Mouse (Mus musculus) cerebellum, postnatal 4 days (tissue): ENCODE data around the gene Chrdl2.

Experiments used
- DNase-seq, 2 experiments: peaks; one replicate each; pipeline ENCODE4 v3.0.0; 2022; ENCODE audit warnings: low spot score in 2 of 2, mixed read lengths in 1 of 2

The Chrdl2 gene

DNA sequence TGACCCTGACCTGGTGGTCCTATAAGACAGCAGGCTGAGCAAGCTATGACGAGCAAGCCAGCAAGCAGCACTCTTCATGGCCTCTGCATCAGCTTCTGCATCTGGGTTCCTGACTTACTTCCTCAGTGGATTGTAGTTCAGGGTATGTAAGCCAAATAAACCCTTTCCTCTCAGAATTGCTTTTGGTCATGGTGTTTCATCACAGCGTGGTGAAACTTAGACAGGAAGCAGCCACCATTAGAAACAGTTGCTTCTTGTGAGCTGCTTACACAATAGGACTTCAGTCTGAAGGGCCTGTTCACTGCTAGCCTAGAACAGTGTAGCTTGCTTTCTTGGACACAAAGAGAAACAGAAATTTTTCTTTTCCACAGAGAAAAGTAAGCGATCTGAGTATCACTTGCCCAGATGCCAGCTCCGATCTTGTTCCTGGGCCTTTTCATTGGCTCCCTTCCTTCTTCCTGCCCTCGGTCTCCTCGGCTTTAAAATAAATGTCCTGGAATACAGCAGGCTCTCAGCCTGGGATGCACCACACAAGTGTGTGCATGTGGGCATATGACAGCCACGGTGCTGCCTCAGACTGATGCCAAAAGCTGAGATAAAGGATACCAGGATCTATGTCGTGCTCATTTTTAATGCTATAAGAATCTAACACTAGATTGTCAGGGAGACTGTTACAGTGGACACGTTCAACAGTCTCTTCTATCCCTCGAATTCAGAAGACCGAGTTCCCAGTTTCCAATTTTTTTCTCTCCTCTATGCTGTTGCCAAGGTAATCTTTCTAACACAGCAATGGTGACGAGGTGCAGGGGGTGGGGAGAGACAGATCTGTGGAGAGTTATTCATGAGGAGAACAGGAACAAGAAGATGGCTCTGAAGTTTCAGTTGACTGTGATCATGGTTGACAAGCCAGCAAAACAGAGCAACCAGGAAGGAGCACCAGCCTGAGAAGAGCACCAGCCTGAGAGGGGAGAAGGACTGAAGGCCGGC lies 23.4 kb upstream of the Chrdl2 start:
- no peak for DNase-seq

DNA sequence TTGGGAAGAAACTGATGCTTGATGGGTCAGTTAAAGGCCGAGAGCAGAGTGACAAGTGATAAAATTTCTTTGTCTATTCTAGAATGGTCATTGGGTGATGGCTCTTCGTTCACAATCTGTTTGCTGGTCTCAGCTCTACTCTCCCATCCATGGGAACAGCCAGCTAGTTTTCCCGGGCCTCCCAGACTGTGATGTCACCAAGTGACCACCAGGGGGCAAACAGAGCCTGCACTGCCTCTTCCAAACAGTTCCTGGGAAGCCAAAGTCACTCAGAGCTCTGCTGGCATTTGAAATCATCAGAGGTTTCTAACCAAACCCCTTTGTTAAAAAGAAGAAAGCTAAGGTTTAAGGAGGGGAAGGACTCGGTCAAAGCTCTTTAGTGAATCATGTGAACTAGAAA lies 17.2 kb upstream of the Chrdl2 start:
- peak; percentile 70 to 82 for DNase-seq

DNA sequence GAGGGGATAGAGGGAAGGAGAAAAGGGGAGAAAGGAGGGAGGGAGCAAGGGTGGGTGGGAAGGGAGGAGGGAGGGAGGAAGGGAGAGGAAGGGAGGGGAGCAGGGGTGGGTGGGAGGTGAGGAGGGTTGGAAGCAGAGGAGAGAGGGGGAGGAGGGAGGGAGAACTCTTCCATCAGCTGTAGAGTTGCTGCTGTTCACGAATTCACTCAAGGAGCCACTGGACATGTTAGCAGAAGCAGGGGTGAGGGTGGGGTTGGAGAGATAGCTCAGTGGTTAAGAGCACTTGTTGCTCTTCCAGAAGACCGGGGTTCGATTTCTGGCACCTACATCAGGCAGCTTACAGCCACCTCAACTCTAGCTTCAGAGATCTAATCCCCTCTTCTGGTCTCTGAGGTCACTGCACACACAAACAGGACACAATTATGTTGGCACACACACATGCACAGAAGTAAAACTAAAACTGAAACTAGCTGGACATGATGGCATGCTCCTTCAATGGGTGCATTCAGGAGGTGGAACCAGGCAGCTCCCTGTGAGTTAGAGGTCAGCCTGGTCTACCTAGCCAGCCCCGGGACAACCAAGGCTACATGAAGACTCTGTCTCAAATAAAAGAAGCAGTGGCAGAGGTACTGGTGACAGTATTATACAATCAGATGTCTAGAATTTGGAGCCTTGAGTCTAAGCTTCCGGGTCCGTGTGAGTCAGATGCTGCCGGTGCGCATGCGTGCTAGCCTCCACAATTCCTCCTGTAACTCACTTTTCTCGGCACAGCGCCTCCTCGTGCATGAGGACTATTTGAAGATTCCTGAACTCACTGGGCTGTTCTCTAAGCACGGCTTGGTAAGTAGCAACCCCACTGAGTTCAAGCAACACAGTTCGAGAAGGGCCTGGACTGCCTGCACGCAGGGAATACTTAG lies 15.9 kb upstream of the Chrdl2 start:
- peak in 1 of 2 experiments; percentile 46 for DNase-seq

DNA sequence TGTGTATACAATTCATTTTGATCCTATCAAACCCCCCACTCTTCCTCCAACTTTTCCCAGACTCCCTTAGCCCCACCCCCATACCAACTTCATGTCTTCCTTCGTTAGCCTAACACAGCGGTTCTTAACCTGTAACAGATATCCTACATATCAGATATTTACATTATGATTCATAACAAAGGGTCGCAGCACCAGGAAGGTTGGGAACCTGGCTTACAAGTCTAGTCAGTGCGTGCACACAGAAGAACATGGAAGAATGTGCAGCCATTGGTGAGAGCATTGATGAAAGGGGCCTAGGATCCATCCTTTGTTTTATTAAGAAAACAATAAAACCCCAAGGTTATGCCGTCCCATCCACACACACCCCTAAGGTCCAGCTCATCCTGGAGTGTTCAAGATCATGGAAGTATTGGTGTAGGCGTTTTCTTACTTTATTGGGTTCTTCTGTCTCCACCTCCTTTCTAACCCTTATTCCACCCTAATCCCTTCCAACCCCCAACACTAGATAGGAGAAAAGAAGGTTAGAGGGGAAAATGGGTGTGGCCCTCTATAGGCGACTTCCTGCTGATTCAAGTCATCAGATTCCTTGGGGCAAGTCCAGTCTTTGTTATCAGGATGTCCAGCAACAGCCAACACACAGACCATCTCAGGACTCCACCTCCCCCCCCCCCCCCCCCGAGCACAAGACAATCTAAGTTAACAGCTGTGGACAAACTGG lies 14.8 kb upstream of the Chrdl2 start:
- no peak for DNase-seq

DNA sequence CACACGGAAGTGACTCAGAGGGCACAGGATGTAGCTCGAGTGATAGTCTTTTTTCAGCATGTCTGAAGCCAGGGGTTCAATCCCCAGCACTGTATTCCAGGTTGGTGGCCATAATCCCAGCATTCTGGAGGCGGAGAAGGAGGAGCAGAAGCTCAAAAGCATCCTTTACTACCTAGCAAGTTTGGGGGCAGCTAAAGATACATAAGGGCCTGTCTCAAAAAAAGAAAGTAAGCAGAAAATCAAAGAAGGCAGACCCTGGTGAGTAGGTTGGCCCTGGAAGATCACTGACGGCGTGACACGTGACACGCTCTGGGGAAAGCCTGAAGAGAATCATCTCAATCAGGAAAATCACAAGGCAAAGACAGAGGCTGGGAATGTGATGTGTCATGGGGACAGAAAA lies 12.8 kb upstream of the Chrdl2 start:
- DNase-seq, result no peak

DNA sequence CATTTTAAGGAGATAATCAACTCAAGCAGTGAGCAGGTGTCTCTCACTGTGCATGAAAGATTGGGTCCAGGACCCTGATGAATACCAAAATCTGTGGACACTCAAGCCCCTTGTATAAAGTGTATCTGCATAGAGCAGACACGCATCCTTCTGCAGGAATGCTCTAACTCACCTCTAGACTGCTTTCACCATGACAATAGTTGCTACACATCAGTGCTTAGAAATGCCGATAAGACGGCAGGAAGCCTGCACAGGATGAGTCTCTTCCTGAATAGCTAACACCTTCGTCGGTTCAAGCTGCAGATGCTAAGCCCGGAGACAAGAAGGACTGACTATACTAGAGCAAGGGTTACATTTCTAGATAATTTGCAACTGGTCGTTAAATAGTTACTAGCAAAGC lies 10.8 kb upstream of the Chrdl2 start:
- DNase-seq, result no peak

DNA sequence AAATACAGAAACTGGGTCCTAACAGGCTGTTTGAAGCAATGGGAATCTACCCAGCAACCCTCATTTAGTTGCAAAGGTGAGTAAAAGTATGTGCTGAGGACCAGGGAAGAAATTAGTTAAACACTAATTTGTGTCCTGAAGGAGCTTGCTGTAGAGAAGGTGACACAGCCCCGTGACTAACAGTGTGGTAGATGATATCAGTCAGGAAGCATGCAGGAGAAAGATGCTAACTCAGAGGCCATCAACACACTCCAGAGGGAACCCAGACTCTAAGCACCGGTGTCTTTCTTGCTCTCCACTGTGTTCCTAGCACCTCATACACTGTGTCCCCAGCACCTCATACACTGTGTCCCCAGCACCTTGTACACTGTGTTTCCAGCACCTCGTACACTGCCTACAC lies 7.3 kb upstream of the Chrdl2 start:
- no peak for DNase-seq

DNA sequence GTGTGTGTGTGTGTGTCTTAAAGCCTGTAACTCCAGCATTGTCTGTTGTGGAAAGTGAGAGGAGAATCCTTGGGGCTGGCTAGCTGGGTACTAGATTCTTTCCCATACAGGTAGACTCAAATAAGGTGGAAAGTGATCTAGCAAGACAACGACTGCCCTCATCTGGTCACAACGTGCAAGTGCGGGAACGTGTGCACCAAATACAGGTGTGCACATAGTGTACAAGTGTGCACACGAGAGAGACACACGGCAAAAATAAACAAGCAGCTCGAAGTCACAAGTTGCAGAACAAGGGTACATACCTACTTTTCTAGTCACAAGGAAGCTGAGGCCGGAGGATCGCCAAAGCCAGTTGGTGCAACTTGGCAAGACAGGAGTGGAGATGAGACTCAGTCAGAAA lies 2.2 kb upstream of the Chrdl2 start:
- DNase-seq, result no peak

DNA sequence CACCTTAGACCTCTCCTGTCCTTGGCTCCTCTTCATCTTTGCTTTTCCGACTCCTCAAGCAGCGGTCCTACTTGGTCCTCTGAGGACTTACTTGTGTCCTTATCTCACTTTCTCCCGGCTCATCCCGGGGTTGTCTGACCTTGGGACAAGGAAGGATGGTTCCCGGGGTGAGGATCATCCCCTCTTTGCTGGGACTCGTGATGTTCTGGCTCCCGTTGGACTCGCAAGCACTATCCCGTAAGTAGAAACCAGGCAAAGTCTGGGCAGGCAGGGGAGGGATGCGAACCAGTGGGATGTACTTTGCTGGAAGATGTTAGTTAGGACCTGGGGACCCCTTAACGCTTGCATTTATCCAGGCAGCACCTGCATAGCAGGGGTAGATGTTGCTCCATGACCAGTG lies 439 bp downstream of the Chrdl2 start:
- no peak for DNase-seq

DNA sequence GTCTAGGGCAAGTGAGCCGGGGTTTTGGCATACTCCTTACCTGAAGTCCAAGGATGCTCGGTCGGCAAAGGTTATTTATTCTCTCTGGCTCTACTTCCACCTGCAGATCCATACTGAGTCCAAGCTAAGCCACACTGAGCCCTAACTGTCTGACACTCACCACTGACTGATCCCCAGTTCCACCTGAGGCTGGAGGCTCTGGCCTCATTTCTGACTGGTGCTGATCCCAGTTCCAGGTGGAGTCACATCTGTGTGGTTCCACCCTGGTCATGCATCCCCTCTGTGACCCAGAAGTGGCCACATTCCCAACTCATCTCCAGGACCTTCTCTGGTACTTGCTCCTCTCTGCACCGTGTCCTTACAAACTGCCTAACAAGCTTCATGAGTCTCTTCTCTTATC lies 2.8 kb downstream of the Chrdl2 start:
- no peak for DNase-seq

DNA sequence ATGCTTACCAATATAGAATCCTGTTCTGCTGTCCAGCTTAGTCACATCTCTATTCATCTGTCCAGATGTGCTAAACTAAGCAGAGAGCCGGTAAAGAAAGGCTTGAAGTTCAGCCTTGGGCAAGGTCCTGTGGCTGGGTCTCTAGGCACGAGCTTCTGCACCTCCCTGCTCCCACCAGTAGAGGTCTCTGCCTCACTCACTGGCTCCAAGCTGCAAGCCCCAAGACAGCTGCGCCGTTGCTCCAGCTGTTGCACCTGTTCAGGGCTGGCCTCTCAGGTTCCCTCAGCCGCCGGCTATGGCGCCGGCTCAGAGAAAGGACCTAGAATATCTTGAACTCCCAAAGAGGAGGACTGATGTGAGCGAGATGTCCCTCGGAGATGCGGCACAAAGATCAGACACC lies 3.7 kb downstream of the Chrdl2 start:
- DNase-seq, result peak; percentile 32 to 61

DNA sequence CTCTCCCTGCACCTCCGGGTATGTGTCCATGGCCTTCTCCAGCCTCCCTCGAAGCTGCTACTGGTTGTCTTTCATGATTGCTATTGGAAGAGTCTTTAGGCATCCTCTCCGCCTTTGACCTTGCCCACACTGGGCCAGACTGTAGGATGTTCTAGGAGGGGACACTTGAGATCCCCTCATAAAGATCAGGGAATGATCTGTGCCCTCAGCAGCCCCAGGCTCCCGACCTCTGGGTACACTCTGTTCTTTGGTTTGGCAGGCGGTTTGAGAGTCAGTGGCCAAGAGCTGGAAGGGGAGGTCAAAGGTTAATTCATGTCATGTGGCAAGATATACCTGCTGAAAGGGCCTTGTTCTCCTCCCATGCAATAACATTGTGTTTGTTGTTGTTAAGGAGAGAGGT lies 4.7 kb downstream of the Chrdl2 start:
- no peak for DNase-seq

DNA sequence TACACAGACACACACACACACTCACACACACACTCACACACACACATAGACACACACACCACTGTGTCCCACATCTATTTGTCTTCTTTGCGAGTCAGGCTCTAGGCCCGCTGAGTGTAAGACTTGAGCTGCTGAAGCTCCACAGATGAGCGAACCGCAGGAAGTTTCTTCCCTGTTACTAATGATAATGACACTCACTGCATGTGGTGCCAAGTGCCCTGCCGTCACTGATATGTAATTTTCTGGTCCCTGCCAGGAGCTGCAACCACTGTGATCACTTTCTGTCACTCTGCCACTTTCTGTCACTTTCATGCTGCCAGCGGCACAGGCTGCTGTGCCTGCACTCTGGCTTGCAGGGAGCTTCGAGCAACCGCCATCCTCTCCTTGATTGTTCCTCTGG lies 6.1 kb downstream of the Chrdl2 start:
- no peak for DNase-seq

DNA sequence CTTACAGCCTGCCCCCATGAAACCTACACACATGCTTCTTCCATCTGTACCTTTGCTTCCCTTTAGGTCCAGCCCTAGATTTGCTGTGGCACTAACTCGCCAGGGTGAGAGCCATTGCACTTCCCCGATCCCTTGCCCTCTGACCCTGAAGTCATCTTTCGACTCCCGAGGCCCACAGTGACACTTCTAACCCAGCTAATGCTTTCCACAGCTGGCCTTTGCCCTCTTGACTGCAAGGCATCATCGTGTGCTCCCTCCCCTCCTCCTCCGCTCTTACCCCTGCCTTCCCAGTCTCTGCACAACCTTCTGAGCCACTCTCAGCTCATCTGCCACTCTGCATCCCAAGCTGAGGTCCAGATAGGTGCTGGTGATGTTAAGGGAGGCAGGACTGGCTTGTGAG lies 6.5 kb downstream of the Chrdl2 start:
- no peak for DNase-seq

DNA sequence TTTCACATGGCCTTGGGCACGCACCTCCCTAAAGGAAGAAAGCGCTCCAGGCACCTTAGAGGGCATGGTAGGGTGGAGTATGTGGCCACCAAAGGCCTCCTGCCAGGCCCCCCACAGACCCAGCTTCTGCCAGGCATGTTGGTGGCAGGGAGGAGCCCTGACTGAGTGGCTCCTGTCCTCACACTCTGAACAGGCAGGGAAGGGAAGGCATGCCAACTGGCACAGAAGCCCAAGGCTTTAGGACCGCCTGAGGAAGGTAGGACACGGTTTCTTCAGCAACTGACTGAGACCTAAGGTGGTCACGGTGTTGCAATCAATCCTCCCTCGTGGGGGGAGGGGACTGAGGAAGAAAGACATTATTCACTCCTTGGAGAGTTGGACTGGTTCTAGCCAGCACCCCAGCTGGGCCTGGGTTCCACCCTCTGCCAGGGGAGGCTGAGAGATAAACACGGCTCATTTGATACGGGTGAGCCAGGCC lies 8.2 kb downstream of the Chrdl2 start:
- no peak for DNase-seq

DNA sequence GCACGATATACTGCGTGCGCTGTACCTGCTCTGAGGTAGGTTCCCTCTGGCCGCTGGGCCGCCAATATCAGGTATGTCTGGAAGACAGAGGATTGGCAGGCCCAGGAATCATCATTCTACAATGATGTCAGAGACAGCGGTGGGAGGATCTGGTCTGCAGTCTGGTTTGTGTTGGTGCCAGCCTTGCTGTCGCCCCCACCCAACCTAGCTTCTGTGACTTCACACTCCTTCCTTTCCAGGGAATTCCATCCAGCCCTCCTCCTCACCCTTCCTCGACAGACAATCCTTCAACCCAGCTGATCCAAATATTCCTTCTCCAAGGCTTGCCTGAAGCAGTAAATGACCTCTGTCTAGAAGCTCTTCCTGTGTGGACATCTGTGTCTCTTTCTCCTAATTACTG lies 11.1 kb downstream of the Chrdl2 start:
- DNase-seq, result no peak

DNA sequence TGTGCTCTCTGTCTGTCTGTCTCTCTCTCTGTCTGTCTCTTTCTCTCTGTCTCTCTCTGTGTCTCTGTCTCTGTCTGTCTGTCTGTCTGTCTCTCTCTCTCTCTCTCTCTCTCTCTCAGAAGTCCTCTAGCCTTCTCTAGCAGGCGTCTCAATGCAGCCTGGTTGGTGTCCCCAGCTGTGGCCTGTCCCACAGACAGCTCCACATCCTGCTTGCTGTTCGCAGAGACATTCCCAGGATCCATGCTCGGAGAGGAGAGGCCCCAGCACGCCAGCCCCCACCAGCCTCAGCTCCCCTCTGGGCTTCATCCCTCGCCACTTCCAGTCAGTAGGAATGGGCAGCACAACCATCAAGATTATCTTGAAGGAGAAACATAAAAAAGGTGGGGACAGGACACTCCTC lies 21.4 kb downstream of the Chrdl2 start:
- no peak for DNase-seq

DNA sequence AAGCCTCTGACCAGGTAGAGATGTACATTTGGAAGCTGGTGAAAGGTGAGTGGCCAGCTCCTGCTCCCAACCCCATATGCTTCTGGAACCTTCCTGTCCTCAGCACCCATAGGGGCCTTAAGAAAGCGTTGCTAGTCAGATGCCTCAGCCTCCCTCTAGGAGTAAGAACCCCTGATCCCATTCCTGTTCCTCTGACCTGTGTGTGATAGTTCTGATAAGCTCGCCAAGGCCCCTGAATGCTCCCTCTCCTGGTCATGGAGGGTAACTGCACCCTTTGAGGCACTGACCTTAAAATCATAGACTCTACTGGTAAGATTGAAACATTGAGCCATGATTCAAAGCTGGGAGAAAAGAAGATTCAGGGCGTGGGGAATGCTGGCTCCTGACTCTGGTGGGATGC lies 23.3 kb downstream of the Chrdl2 start:
- no peak for DNase-seq

DNA sequence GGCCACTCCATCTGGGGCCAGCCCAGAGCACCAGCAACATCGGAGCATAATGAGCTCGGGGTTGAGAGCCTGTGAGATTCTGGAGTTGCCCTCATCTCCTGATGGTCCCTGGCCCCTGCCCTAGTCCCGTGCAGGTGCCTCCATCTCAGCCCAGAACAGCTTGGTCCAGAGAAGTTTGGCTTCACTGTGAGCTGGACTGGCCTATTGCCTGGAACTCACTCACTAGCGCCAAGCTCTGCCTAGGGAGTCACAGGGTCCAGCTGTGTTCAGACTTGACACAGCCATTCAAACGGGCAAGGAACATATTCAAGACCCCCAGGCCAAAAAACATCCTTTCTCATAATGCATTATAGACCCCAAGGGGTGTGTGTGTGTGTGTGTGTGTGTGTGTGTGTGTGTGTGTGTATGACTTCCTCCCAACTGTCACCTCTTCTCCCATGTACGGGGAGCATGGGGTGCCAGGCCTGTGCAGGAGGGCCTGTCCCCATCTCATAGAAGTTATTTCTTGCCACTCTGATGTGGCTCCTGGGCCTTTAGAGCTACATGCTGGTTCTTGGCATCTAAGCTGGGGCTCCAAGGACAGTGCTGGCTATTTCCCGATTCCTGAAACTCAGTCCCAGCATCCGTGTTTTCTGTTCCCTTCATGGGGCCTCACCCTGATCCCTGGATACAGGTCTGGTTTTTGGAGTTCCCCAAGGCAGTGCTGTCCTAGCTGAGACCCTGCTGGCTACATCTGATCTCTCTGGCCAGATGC lies 25.2 kb downstream of the Chrdl2 start:
- peak in 1 of 2 experiments; percentile 57 for DNase-seq

DNA sequence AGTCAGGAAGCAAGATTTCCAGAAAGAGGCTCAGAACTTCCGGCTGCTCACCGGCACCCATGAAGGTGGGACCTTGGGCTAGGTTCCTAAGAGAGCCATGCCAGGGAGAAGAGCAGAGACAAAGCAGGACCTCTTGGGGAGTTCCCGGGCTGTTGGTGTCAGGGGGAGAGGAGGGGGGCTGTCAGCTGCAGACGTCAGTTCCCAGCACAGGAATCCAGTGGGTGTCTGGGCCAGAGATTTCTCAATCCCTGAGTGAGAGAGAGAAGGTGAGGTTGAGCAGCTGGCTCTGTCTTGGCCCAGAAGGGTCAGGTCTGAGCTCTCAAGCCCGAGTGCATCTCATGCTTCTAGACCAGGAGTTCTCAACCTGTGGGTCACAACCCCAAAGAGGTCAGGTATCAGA lies 27.7 kb downstream of the Chrdl2 start:
- no peak for DNase-seq

DNA sequence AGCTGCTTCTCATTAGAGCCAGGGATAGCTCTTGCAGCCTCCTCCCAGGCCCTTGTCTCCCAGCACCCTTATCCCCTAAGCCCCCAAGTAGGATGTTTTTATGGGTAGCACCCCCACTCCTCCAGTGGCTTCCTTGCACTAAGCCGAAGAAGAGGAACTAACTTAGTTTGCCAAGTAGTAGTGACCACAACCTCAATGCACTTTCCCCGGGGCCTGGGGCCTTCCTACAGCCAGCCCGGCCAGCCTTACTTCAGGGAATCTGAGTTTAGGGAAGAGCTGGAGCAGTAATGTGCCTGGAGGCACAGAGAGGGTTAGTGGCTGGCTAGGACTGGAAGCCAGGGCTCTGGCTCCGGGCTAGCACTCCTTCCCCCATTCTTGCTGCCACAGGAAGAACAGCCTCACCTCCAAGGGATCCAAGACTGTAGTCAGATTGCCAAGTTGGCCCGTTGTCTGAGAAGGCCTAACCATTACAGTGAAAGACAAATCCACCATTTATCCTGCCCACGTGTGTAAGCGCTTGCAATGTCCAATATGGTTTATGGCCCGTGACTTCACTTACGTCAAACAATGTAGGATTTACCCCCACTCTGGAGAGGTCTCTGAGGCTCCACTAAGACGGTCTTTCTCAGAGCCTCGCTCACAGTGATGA lies 29.0 kb downstream of the Chrdl2 start:
- DNase-seq, result no peak
